Mouse (Mus musculus): ENCODE data around the gene Afap1l2. TPM values are rescaled to one million over a fixed set of nuclear protein-coding genes. Genes with fewer than 3 reads are reported as not detected.

Gene Afap1l2
- polyA plus RNA-seq, 1 experiment: 17.3 TPM

GRCm38 (mm10) chr19:56904095-56904494 lies 103.9 kb downstream of the Afap1l2 start:
- no peaks in the 10 kb centered on the region for H3K4me1 ChIP-seq (ENCODE audit: control insufficient read depth, insufficient read depth, low read length)
- H3K9me3 ChIP-seq (replicated peaks; ENCODE audit: control insufficient read depth, insufficient read depth, low read length, poor library complexity, severe bottlenecking): no peaks in the 10 kb centered on the region
- TF ChIP-seq POLR2A (IDR thresholded peaks at IDR 0.05; ENCODE audit: insufficient read depth, low read length) (no peak), CTCF (IDR thresholded peaks at IDR 0.05; ENCODE audit: low read depth, low read length) (no peak), EP300 (IDR thresholded peaks at IDR 0.05; ENCODE audit: insufficient read depth, low read depth, low read length) (no peak)
- no peaks in the 10 kb centered on the region for H3K27me3 ChIP-seq (ENCODE audit: control insufficient read depth, insufficient read depth, low read length, poor library complexity, severe bottlenecking)
- H3K36me3 ChIP-seq (ENCODE audit: control insufficient read depth, insufficient read depth, low read length, poor library complexity, severe bottlenecking): no peaks in the 10 kb centered on the region
- no peak overlapping the region for H3K4me3 ChIP-seq (ENCODE audit: low read depth, low read length)
- no peak overlapping the region for H3K9ac ChIP-seq (ENCODE audit: low read depth, poor library complexity, severe bottlenecking)
- no peak overlapping the region for H3K27ac ChIP-seq (ENCODE audit: insufficient read depth, low read length)

DNA sequence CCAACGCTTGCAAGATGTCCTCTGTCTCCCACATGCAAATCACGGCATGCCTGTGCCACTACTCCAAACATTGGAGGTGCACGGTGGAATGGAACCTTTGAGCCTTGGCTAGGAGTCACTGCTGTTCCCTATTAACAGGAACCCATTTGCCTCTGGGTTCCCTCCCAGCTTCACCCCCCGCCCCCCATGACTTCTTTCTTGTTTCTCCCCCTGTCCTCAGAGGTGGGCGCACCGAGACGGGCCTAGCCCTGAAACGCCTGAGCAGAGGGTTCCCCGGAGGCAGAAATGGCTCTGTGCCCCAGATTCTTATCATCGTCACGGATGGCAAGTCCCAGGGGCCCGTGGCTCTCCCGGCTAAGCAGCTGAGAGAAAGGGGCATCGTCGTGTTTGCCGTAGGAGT lies 110.4 kb downstream of the Afap1l2 start:
- Histone ChIP-seq H3K36me3 (ENCODE audit: control insufficient read depth, insufficient read depth, low read length, poor library complexity, severe bottlenecking) (no peaks in the 10 kb centered on the region), H3K4me1 (ENCODE audit: control insufficient read depth, insufficient read depth, low read length) (no peaks in the 10 kb centered on the region), H3K27me3 (ENCODE audit: control insufficient read depth, insufficient read depth, low read length, poor library complexity, severe bottlenecking) (no peaks in the 10 kb centered on the region), H3K9ac (ENCODE audit: low read depth, poor library complexity, severe bottlenecking) (no peak overlapping the region), H3K9me3 (replicated peaks; ENCODE audit: control insufficient read depth, insufficient read depth, low read length, poor library complexity, severe bottlenecking) (no peaks in the 10 kb centered on the region), H3K27ac (ENCODE audit: insufficient read depth, low read length) (no peak overlapping the region), H3K4me3 (ENCODE audit: low read depth, low read length) (no peak overlapping the region)
- TF ChIP-seq EP300 (IDR thresholded peaks at IDR 0.05; ENCODE audit: insufficient read depth, low read depth, low read length) (no peak), CTCF (IDR thresholded peaks at IDR 0.05; ENCODE audit: low read depth, low read length) (no peak), POLR2A (IDR thresholded peaks at IDR 0.05; ENCODE audit: insufficient read depth, low read length) (no peak)

GRCm38 (mm10) chr19:56893326-56893725 lies 114.7 kb downstream of the Afap1l2 start:
- no peak overlapping the region for H3K27ac ChIP-seq (ENCODE audit: insufficient read depth, low read length)
- H3K9me3 ChIP-seq (replicated peaks; ENCODE audit: control insufficient read depth, insufficient read depth, low read length, poor library complexity, severe bottlenecking): no peaks in the 10 kb centered on the region
- H3K4me3 ChIP-seq (ENCODE audit: low read depth, low read length): no peak overlapping the region
- TF ChIP-seq CTCF (IDR thresholded peaks at IDR 0.05; ENCODE audit: low read depth, low read length): no peak
- no peak for TF ChIP-seq EP300 (IDR thresholded peaks at IDR 0.05; ENCODE audit: insufficient read depth, low read depth, low read length)
- no peak for TF ChIP-seq POLR2A (IDR thresholded peaks at IDR 0.05; ENCODE audit: insufficient read depth, low read length)
- H3K27me3 ChIP-seq (ENCODE audit: control insufficient read depth, insufficient read depth, low read length, poor library complexity, severe bottlenecking): no peaks in the 10 kb centered on the region
- no peak overlapping the region for H3K9ac ChIP-seq (ENCODE audit: low read depth, poor library complexity, severe bottlenecking)
- H3K4me1 ChIP-seq (ENCODE audit: control insufficient read depth, insufficient read depth, low read length): no peaks in the 10 kb centered on the region
- H3K36me3 ChIP-seq (ENCODE audit: control insufficient read depth, insufficient read depth, low read length, poor library complexity, severe bottlenecking): no peaks in the 10 kb centered on the region

- H3K27me3 ChIP-seq (ENCODE audit: control insufficient read depth, insufficient read depth, low read length, poor library complexity, severe bottlenecking): no peaks in the 10 kb centered on the region
- H3K4me1 ChIP-seq (ENCODE audit: control insufficient read depth, insufficient read depth, low read length): no peaks in the 10 kb centered on the region
- H3K27ac ChIP-seq (ENCODE audit: insufficient read depth, low read length): no peak overlapping the region
- H3K4me3 ChIP-seq (ENCODE audit: low read depth, low read length): no peak overlapping the region
- no peaks in the 10 kb centered on the region for H3K36me3 ChIP-seq (ENCODE audit: control insufficient read depth, insufficient read depth, low read length, poor library complexity, severe bottlenecking)
- TF ChIP-seq EP300 (IDR thresholded peaks at IDR 0.05; ENCODE audit: insufficient read depth, low read depth, low read length) (no peak), CTCF (IDR thresholded peaks at IDR 0.05; ENCODE audit: low read depth, low read length) (no peak), POLR2A (IDR thresholded peaks at IDR 0.05; ENCODE audit: insufficient read depth, low read length) (no peak)
- no peak overlapping the region for H3K9ac ChIP-seq (ENCODE audit: low read depth, poor library complexity, severe bottlenecking)
- no peaks in the 10 kb centered on the region for H3K9me3 ChIP-seq (replicated peaks; ENCODE audit: control insufficient read depth, insufficient read depth, low read length, poor library complexity, severe bottlenecking)
Measured at GRCm38 (mm10) chr19:56892586-56892985, 115.4 kb downstream of the Afap1l2 start.

DNA sequence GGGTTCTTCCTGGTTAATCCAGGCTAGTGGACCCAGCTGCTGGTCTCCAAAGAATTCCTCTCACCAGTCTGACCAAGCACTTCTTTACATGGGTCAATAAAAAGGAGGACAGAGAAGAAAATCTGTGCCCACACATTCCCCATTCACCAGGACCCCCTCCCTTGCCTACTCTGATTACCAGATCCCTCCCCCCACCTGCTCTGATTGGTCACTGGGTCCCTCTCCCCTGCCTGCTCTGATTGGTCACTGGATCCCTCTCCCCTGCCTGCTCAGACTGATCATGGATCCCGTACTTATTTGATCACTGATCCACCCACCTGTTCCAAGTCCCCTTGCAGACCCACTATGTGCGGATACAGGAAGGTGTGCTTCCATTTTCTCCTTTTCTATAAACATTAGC lies 116.6 kb downstream of the Afap1l2 start:
- Histone ChIP-seq H3K27ac (ENCODE audit: insufficient read depth, low read length) (no peak overlapping the region), H3K4me1 (ENCODE audit: control insufficient read depth, insufficient read depth, low read length) (no peaks in the 10 kb centered on the region), H3K27me3 (ENCODE audit: control insufficient read depth, insufficient read depth, low read length, poor library complexity, severe bottlenecking) (no peaks in the 10 kb centered on the region), H3K36me3 (ENCODE audit: control insufficient read depth, insufficient read depth, low read length, poor library complexity, severe bottlenecking) (no peaks in the 10 kb centered on the region), H3K9me3 (replicated peaks; ENCODE audit: control insufficient read depth, insufficient read depth, low read length, poor library complexity, severe bottlenecking) (no peaks in the 10 kb centered on the region), H3K4me3 (ENCODE audit: low read depth, low read length) (no peak overlapping the region), H3K9ac (ENCODE audit: low read depth, poor library complexity, severe bottlenecking) (no peak overlapping the region)
- no peak for TF ChIP-seq CTCF (IDR thresholded peaks at IDR 0.05; ENCODE audit: low read depth, low read length)
- TF ChIP-seq POLR2A (IDR thresholded peaks at IDR 0.05; ENCODE audit: insufficient read depth, low read length): no peak
- TF ChIP-seq EP300 (IDR thresholded peaks at IDR 0.05; ENCODE audit: insufficient read depth, low read depth, low read length): no peak

DNA sequence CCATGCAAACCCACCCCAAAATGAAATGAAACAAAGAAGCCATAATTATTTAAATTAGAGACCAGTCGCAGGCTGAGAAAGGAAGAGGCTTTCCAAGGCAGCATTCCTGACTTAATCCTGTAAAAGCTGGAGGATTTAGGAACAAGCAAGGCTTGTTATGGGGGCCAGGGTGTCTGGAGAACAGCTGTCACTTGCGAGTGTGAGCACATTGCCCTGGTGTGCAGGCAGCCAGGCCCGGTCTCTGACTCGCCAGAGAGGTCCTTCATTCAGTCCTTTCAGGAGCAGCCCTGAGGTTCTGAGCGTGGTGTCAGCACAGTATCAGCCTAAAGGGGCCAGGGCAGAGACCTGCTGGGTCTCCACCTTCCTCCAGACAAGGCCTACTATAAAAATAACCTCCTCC lies 119.4 kb downstream of the Afap1l2 start:
- no peaks in the 10 kb centered on the region for H3K9me3 ChIP-seq (replicated peaks; ENCODE audit: control insufficient read depth, insufficient read depth, low read length, poor library complexity, severe bottlenecking)
- H3K9ac ChIP-seq (ENCODE audit: low read depth, poor library complexity, severe bottlenecking): no peak overlapping the region
- TF ChIP-seq CTCF (IDR thresholded peaks at IDR 0.05; ENCODE audit: low read depth, low read length): no peak
- no peak for TF ChIP-seq POLR2A (IDR thresholded peaks at IDR 0.05; ENCODE audit: insufficient read depth, low read length)
- no peak for TF ChIP-seq EP300 (IDR thresholded peaks at IDR 0.05; ENCODE audit: insufficient read depth, low read depth, low read length)
- no peaks in the 10 kb centered on the region for H3K4me1 ChIP-seq (ENCODE audit: control insufficient read depth, insufficient read depth, low read length)
- no peaks in the 10 kb centered on the region for H3K36me3 ChIP-seq (ENCODE audit: control insufficient read depth, insufficient read depth, low read length, poor library complexity, severe bottlenecking)
- H3K27ac ChIP-seq (ENCODE audit: insufficient read depth, low read length): no peak overlapping the region
- no peaks in the 10 kb centered on the region for H3K27me3 ChIP-seq (ENCODE audit: control insufficient read depth, insufficient read depth, low read length, poor library complexity, severe bottlenecking)
- H3K4me3 ChIP-seq (ENCODE audit: low read depth, low read length): no peak overlapping the region

All from ES-Bruce4 (cell line).